ENCODE assay signal across 23 mouse cellular contexts in genomic region chr14:32695906-32696305, GRCm38 (mm10). TPM values are rescaled to one million over a fixed set of nuclear protein-coding genes. Genes with fewer than 3 reads are reported as not detected.
"Had no signal": no experiment of that assay in that cellular context is flagged by ENCODE, and none has a peak within 500 bp of the region (broad histone marks: within the 10 kb centered on the region; RNA-seq: fewer than 3 reads in every experiment).

No protein-coding gene starts in this region.

- DNase-seq: heart, postnatal 10 days; heart, postnatal 14 days; heart, postnatal 36 days; heart, postnatal 4 days; kidney, adult 11 months; kidney, adult 18-20 months; kidney, adult 2 months; kidney, adult 8-10 months; kidney, adult 9 months; kidney, postnatal 10 days; kidney, postnatal 14 days; kidney, postnatal 25 days; kidney, postnatal 36 days; kidney, postnatal 4 days; layer of hippocampus, adult 9-11 months; layer of hippocampus, postnatal 36 days had no signal

- ATAC-seq: hindbrain, embryonic 16.5 days; hindbrain, postnatal 0 days; inflammation-experienced regulatory T-cells, adult 6 months; intestine, embryonic 15.5 days; intestine, embryonic 16.5 days; intestine, postnatal 0 days had no signal

RNA-seq across cellular contexts. Expression of gene 3425401B19Rik, which starts 10.8 kb away (rescaled TPM):
- total RNA-seq: hematopoietic stem cell, adult 5-6 weeks had no signal
